Mouse (Mus musculus): Measurements from ENCODE around the gene Abhd17b. TPM values are rescaled to one million over a fixed set of nuclear protein-coding genes. Genes with fewer than 3 reads are reported as not detected.
"Not testable (repeated sequence)": the region's sequence is repeated elsewhere in the genome, so short reads cannot be mapped to it uniquely, and the experiment has no call there.

Gene Abhd17b
- total and polyA plus RNA-seq, 2 experiments from 2014 or later = 45.6 to 71.1 TPM

DNA sequence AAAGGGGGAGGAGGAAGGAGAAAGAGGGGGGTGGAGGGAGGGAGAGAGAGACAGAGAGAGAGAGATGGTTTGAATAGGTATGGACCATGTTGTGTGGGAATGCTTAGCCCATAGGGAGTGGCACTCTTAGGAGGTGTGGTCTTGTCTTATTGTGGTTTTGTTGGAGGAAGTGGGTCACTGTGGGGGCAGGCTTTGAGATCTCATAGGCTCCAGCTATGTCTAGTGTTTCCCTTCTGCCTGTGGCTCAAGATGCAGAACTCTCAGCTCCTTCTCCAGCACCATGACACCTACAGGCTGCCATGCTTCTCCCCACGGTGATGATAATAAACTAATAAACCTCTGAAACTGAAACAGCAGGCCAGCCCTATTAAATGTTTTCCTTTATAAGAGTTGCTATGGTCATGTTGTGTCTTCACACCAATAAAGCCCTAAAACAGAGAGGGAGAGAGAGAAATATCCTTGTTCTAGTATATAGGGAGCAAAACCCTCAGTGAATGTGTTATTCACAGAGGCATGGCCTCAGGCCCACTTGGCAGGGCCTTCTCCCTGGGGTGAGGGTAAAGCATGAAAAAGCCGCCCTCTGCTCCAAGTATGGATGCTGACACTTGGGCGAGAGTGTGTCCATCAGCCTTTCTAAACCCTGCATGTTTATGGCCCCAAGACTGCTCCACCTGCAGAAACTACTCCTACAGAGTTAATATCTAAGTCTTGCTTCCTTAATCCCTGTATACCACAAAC, 29.4 kb upstream of the Abhd17b start:
- Histone ChIP-seq H3K27ac (ENCODE audit: low read depth, low read length) (no peak overlapping the region), H3K4me3 (ENCODE audit: low read depth, low read length) (no peak overlapping the region), H3K9me3 (ENCODE audit: low read length) (no peaks in the 10 kb centered on the region), H3K4me2 (ENCODE audit: low read depth) (no peak overlapping the region), H3K27me3 (ENCODE audit: insufficient read depth, low read length) (no peaks in the 10 kb centered on the region), H3K36me3 (ENCODE audit: insufficient read depth) (no peaks in the 10 kb centered on the region), H3K9ac (no peak overlapping the region), H3K4me1 (ENCODE audit: insufficient read depth) (no peaks in the 10 kb centered on the region)
- WGBS = 77% methylated on average over 3 of the region's 3 CpGs
- ATAC-seq (no peak), DNase-seq (no peak)
- TF ChIP-seq CTCF (IDR thresholded peaks at IDR 0.05; ENCODE audit: low read depth) = no peak

DNA sequence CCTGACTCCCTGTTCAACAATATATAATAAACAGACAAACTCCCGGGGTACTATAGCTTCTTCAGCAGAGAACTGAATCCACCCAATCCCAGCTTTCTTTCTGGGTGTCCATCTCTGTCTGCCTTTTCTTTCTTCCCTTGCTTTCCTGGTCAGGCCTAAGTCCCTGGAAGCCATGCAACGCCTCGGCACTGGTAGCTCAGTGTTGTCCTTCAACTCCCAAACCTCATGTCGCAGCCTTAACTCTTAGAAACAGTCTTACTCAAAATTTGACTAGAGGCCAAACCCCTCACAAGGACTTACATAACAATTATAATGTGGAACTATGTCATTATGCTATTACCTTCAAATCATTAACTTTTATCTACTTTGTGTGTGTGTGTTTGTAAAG, 28.8 kb upstream of the Abhd17b start:
- Histone ChIP-seq H3K27ac (ENCODE audit: low read depth, low read length) (no peak overlapping the region), H3K4me2 (ENCODE audit: low read depth) (no peak overlapping the region), H3K4me3 (ENCODE audit: low read depth, low read length) (no peak overlapping the region), H3K36me3 (ENCODE audit: insufficient read depth) (no peaks in the 10 kb centered on the region), H3K9me3 (ENCODE audit: low read length) (no peaks in the 10 kb centered on the region), H3K27me3 (ENCODE audit: insufficient read depth, low read length) (no peaks in the 10 kb centered on the region), H3K9ac (no peak overlapping the region), H3K4me1 (ENCODE audit: insufficient read depth) (no peaks in the 10 kb centered on the region)
- ATAC-seq = no peak
- no peak for TF ChIP-seq CTCF (IDR thresholded peaks at IDR 0.05; ENCODE audit: low read depth)
- 92% methylated on average over 4 of the region's 4 CpGs for WGBS
- DNase-seq = no peak

GRCm38 (mm10) chr19:21626271-21626988, 26.6 kb upstream of the Abhd17b start:
- ATAC-seq = no peak
- WGBS = 87% methylated on average over 6 of the region's 6 CpGs
- DNase-seq = no peak
- no peaks in the 10 kb centered on the region for H3K36me3 ChIP-seq (ENCODE audit: insufficient read depth)
- no peak overlapping the region for H3K4me2 ChIP-seq (ENCODE audit: low read depth)
- no peaks in the 10 kb centered on the region for H3K9me3 ChIP-seq (ENCODE audit: low read length)
- H3K4me1 ChIP-seq (ENCODE audit: insufficient read depth) = no peaks in the 10 kb centered on the region
- H3K27me3 ChIP-seq (ENCODE audit: insufficient read depth, low read length) = no peaks in the 10 kb centered on the region
- H3K27ac ChIP-seq (ENCODE audit: low read depth, low read length) = no peak overlapping the region
- TF ChIP-seq CTCF (IDR thresholded peaks at IDR 0.05; ENCODE audit: low read depth) = no peak
- no peak overlapping the region for H3K4me3 ChIP-seq (ENCODE audit: low read depth, low read length)
- no peak overlapping the region for H3K9ac ChIP-seq

GRCm38 (mm10) chr19:21628440-21628839, 24.5 kb upstream of the Abhd17b start:
- not testable (repeated sequence) for H3K4me1 ChIP-seq (ENCODE audit: insufficient read depth); H3K4me3 ChIP-seq (ENCODE audit: low read depth, low read length); ATAC-seq; H3K27me3 ChIP-seq (ENCODE audit: insufficient read depth, low read length); H3K36me3 ChIP-seq (ENCODE audit: insufficient read depth); H3K4me2 ChIP-seq (ENCODE audit: low read depth); DNase-seq; H3K9ac ChIP-seq; H3K9me3 ChIP-seq (ENCODE audit: low read length); H3K27ac ChIP-seq (ENCODE audit: low read depth, low read length)
- WGBS = 71% methylated on average over 11 of the region's 11 CpGs

DNA sequence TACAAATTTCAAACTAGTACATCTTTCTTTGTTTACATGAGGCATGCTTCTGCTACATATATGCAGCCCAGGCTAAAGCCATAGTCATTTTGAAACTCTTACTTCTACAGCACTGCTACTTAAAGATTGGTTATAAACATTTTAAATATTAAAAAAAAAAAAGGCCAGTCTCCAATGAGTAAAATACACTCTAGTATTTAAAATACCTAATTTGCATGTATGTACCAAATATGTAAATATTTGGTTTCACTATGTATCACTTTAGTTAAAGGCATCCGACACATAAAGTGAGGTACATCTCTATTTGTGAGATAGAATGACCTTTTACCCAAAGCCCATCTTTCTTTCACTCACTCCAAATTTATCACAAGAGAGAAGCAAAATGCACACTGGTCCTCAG, 24.0 kb upstream of the Abhd17b start:
- Histone ChIP-seq H3K9me3 (ENCODE audit: low read length) (no peaks in the 10 kb centered on the region), H3K4me1 (ENCODE audit: insufficient read depth) (no peaks in the 10 kb centered on the region), H3K27ac (ENCODE audit: low read depth, low read length) (no peak overlapping the region), H3K4me2 (ENCODE audit: low read depth) (no peak overlapping the region), H3K4me3 (ENCODE audit: low read depth, low read length) (no peak overlapping the region), H3K36me3 (ENCODE audit: insufficient read depth) (no peaks in the 10 kb centered on the region), H3K27me3 (ENCODE audit: insufficient read depth, low read length) (no peaks in the 10 kb centered on the region), H3K9ac (no peak overlapping the region)
- TF ChIP-seq CTCF (IDR thresholded peaks at IDR 0.05; ENCODE audit: low read depth) = no peak
- DNase-seq (no peak), ATAC-seq (no peak)
- WGBS = 91% methylated on average over 1 of the region's 1 CpGs

- H3K9ac ChIP-seq = no peak overlapping the region
- no peak overlapping the region for H3K4me2 ChIP-seq (ENCODE audit: low read depth)
- H3K4me3 ChIP-seq (ENCODE audit: low read depth, low read length) = no peak overlapping the region
- ATAC-seq (no peak), DNase-seq (no peak)
- no peaks in the 10 kb centered on the region for H3K4me1 ChIP-seq (ENCODE audit: insufficient read depth)
- H3K27me3 ChIP-seq (ENCODE audit: insufficient read depth, low read length) = no peaks in the 10 kb centered on the region
- no peaks in the 10 kb centered on the region for H3K9me3 ChIP-seq (ENCODE audit: low read length)
- no peak for TF ChIP-seq CTCF (IDR thresholded peaks at IDR 0.05; ENCODE audit: low read depth)
- 69% methylated on average over 1 of the region's 1 CpGs for WGBS
- H3K27ac ChIP-seq (ENCODE audit: low read depth, low read length) = no peak overlapping the region
- no peaks in the 10 kb centered on the region for H3K36me3 ChIP-seq (ENCODE audit: insufficient read depth)
These were observed 23.5 kb upstream of the Abhd17b start for GRCm38 (mm10) chr19:21629501-21629900.

DNA sequence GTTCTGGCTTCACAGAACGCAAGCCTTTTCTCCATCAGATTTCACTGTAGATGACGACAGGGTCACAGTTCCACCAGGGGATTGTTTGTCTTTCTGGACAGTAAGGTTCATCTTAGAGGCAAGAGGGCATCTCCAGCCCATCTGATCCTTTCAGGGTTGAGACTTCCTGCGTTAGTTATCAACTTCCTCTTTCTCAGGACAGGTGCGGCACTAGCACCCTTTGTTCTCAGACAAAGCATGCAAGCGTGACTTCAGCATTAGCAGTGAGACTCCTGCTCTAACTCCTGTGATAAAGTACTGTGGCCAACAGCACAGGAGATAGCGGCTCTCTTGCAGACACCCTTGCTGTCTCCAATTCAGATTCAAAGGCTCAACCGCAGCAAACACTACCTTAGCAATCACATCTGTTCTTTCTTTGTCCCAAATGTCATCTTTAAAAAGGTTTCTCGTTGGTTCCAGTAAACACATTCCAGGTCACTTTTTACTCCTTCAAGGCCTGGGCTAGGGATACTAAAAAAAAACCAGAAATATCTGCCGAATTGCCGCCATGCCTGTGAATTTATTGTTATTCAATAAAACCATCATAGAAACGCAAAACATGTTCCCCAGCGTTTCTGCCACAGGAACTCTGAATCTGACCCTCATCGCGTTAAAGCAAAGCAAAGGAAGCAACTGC, 22.2 kb upstream of the Abhd17b start:
- Histone ChIP-seq H3K36me3 (ENCODE audit: insufficient read depth) (no peaks in the 10 kb centered on the region), H3K4me1 (ENCODE audit: insufficient read depth) (no peaks in the 10 kb centered on the region), H3K27me3 (ENCODE audit: insufficient read depth, low read length) (no peaks in the 10 kb centered on the region), H3K9ac (no peak overlapping the region), H3K4me2 (ENCODE audit: low read depth) (no peak overlapping the region), H3K4me3 (ENCODE audit: low read depth, low read length) (no peak overlapping the region), H3K27ac (ENCODE audit: low read depth, low read length) (no peak overlapping the region), H3K9me3 (ENCODE audit: low read length) (no peaks in the 10 kb centered on the region)
- no peak for ATAC-seq
- 73% methylated on average over 14 of the region's 14 CpGs for WGBS
- no peak for TF ChIP-seq CTCF (IDR thresholded peaks at IDR 0.05; ENCODE audit: low read depth)
- DNase-seq = no peak

Data from forebrain, postnatal 0 days (tissue).